Mouse (Mus musculus) midbrain, embryonic 10.5 days (tissue): ENCODE measurements around the gene Yif1b. TPM values are rescaled to one million over a fixed set of nuclear protein-coding genes. Genes with fewer than 3 reads are reported as not detected.

Source experiments
- DNase-seq: peaks from one replicate; pipeline ENCODE4 v3.0.0-alpha.2; 2017; ENCODE audit warnings: low spot score
- H3K27ac ChIP-seq: fragments of 300-500 bp; sonication (generic); replicated peaks from 2 replicates; pipeline ENCODE4 v1.5.1; 2016; ENCODE audit warnings: mild to moderate bottlenecking
- H3K27me3 ChIP-seq: fragments of 300-500 bp; sonication (generic); 2 replicates; pipeline ENCODE4 v1.6.1; 2016; ENCODE audit warnings: low read depth, mild to moderate bottlenecking; ENCODE audit not compliant: poor library complexity, severe bottlenecking
- H3K36me3 ChIP-seq: fragments of 300-500 bp; sonication (generic); 2 replicates; pipeline ENCODE4 v1.6.1; 2016; ENCODE audit warnings: mild to moderate bottlenecking, moderate library complexity
- H3K4me1 ChIP-seq: fragments of 300-500 bp; sonication (generic); 2 replicates; pipeline ENCODE4 v1.6.1; 2016
- H3K4me3 ChIP-seq: fragments of 300-500 bp; sonication (generic); 2 replicates; pipeline ENCODE4 v1.5.1; 2016; ENCODE audit warnings: mild to moderate bottlenecking, moderate library complexity
- H3K9me3 ChIP-seq: fragments of 300-500 bp; sonication (generic); replicated peaks from 2 replicates; pipeline ENCODE4 v1.6.1; 2016; ENCODE audit warnings: mild to moderate bottlenecking
- WGBS: fragments of 180-500 bp; shearing (Covaris S2); methylation state at CpG from one replicate; pipeline ENCODE4 v1.1.7; 2016; 5-methylcytosine and 5-hydroxymethylcytosine counted together
- polyA plus RNA-seq: library from polyadenylated mRNA; unstranded; fragments of >200 nt; fragmentation: Nextera tagmentation; extraction: Ambion mirVana; gene quantifications from 2 replicates; pipeline ENCODE4 v1.2.1, GENCODE M21; 2016

Yif1b gene
- polyA plus RNA-seq, 1 experiment from 2014 or later: 111 TPM

DNA sequence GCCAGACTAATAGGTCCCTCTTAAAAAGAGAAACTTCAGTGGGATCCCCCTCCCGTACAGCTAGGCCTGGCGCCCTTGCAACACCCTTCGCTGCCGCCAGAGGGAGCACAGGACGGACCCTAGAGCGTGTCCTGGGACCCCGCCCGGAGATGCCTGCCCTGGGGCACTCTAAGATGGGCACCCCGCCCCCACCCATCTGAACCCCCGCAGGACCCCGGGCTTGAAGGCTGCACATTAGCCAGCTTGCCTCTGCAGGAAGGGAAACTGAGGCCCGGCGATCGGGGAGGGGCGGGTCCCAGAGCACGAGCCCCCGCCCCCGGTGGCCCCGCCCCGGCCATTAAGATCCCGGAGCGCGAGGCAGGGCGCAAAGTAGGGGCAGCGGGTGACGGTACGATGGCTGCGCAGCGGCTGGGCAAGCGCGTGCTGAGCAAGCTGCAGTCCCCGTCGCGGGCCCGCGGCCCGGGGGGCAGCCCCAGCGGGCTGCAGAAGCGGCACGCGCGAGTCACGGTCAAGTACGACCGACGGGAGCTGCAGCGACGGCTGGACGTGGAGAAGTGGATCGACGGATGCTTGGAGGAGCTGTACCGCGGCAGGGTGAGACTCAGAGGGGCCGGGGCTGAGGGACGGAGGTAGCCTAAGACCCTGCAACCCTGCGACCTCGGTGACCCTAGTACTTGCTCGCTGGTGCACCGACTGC lies 51.0 kb downstream of the Yif1b start, which contains the start of gene Ppp1r14a:
TSS of gene Ppp1r14a (plus strand) at position 367 of the 697 bp plus-strand sequence.
- no peaks in the 10 kb centered on the region for H3K36me3 ChIP-seq
- H3K4me3 ChIP-seq: peak within 1 kb of the TSS; percentile 72
- peaks cover 55% of the 10 kb centered on the region for H3K4me1 ChIP-seq
- 1% methylated on average over 59 of the region's 59 CpGs for WGBS
- peak; percentile 86 for DNase-seq
- H3K27ac ChIP-seq: peak within 1 kb of the TSS; percentile 87
- H3K9me3 ChIP-seq: no peaks in the 10 kb centered on the region
- H3K27me3 ChIP-seq: peaks cover 53% of the 10 kb centered on the region

DNA sequence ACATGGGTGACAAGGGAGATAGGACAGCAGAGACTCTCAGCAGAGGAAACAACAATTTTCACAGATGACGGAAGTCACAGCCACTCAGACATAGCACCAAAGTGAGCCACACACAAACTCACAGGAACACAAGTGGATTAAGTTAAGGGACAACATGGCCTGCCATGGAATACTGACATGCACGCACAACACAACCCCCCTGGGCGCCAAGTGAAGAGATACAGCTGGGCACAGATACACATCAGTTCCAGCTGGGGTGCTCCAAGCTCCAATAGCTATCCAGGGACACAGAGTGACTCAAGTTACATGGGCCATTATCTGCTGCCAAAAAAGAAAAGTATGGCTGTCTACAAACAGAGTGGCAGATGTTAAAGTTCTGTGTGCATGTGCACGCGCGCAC lies 51.7 kb downstream of the Yif1b start:
- no peak for DNase-seq
- Histone ChIP-seq H3K36me3 (no peaks in the 10 kb centered on the region), H3K4me3 (peak overlapping the region; percentile 72), H3K27ac (peak overlapping the region; percentile 85), H3K27me3 (peaks cover 45% of the 10 kb centered on the region), H3K9me3 (no peaks in the 10 kb centered on the region), H3K4me1 (peaks cover 58% of the 10 kb centered on the region)
- WGBS: 86% methylated on average over 6 of the region's 6 CpGs

DNA sequence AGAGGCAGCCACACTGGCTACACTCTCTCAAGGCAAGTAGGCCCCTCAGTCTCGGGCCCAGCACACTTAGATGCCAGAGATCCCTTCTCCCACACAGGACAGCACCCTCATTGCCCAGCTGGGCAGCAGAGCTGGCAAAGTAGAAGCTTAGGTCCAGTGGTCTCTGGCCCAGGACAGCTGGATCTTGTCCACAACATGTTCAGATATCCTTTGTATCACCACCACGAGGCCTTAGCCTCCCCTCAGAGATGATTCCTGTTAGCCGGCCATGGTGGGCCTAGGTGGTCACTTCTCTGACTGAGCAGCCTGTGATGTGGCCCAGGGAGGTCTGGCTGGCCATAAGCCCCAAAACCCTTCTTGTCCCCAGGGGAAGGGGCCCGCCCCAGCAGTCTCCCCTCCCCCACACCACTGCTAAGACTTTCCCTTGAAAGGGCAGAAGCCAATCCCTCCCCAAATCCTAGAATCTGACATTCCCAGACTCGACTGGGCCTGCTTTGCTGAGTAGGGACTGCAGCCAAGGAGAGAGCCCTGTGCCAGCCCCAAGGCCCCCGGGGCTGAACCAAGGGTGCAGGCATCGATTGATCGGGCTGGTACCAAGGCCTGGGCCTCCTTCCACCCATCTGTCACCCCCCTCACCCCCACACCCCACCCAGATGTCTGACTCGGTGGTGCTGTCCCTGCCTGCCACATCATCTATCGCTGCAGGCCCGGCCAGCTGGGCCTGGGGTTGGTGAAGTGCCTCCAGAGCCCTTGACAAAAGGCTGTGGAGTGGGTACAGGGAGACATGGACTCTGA lies 52.8 kb downstream of the Yif1b start:
- H3K36me3 ChIP-seq: no peaks in the 10 kb centered on the region
- peaks cover 39% of the 10 kb centered on the region for H3K27me3 ChIP-seq
- H3K4me3 ChIP-seq: peak overlapping the region; percentile 72
- H3K4me1 ChIP-seq: peaks cover 58% of the 10 kb centered on the region
- H3K9me3 ChIP-seq: no peaks in the 10 kb centered on the region
- WGBS: 43% methylated on average over 11 of the region's 11 CpGs
- DNase-seq: no peak
- H3K27ac ChIP-seq: peak overlapping the region; percentile 87

DNA sequence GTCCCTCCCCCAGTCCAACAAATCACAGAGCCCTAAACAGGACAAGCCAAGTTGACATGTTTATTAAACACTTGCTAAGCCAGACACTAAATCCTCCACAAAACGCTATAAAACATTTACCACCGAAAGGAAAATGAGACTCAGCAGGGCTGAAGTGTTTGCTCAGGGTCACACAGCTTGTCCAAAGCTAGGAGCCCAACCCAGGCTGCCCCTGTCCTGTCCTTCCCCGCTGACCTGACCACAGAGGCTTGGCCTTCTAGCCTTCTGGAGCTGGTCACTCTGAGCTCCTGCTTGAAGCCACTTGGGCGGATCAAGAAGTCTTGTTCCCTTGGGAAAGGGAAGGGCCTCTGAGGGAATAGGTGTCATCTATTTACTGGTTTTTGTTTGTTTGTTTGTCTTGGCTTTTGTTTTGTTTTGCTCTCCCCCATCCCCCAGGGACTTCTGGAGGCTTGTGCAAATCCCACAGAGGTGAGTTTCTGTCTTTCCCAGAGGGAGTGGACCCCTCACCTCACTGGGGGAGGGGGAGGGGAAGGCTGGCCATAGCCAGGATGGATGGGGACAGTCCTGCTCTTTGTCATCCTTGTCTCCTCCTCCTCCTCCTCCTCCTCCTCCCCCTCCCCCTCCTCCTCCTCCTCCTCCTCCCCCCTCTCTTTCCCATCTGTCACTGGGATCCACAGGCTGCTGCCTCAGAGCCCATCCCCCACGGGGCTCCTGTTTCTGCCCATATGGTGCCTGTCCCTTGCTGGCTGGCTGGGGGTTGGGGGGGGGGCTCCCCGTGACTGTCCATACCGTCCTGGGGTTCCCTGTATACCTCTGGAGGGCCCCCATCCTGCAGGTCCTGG lies 53.7 kb downstream of the Yif1b start:
- Histone ChIP-seq H3K4me1 (peaks cover 59% of the 10 kb centered on the region), H3K4me3 (peak overlapping the region; percentile 72), H3K36me3 (no peaks in the 10 kb centered on the region), H3K27me3 (peaks cover 38% of the 10 kb centered on the region), H3K27ac (peak overlapping the region; percentile 87), H3K9me3 (no peaks in the 10 kb centered on the region)
- 21% methylated on average over 7 of the region's 7 CpGs for WGBS
- peak; percentile 68 for DNase-seq

DNA sequence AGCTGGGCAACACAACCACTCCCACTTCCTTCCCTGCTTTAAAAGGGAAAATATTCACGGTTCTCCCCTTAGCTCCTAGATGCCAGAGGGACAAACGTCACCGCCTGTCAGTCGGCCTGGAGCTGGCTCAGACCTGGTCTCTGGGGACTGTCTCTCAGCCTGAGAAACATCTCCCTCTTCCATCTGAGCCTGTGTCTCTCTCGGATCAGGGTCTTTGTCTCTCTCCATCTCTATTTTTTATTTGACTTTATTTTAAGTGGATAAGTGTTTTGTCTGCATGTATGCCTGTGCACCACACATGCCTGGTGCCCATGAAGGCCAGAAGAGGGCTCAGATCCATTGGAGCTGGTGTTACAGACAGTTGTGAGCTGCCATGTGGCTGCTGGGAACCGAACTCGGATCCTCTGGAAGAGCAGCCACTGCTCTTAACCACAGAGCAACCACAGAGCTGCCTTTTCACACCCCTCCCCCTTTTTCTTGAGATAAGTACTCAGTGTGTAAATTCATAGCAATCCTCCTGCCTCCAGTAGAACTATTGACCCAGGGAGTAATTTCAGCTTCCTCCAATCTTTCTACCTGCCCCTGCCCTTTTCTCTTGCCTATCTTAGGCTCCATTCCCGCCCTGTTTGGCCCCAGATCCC lies 54.4 kb downstream of the Yif1b start:
- Histone ChIP-seq H3K36me3 (no peaks in the 10 kb centered on the region), H3K9me3 (no peaks in the 10 kb centered on the region), H3K4me3 (peak overlapping the region; percentile 72), H3K27ac (peak overlapping the region; percentile 87), H3K4me1 (peaks cover 61% of the 10 kb centered on the region), H3K27me3 (peaks cover 31% of the 10 kb centered on the region)
- WGBS: 31% methylated on average over 8 of the region's 8 CpGs
- DNase-seq: no peak

DNA sequence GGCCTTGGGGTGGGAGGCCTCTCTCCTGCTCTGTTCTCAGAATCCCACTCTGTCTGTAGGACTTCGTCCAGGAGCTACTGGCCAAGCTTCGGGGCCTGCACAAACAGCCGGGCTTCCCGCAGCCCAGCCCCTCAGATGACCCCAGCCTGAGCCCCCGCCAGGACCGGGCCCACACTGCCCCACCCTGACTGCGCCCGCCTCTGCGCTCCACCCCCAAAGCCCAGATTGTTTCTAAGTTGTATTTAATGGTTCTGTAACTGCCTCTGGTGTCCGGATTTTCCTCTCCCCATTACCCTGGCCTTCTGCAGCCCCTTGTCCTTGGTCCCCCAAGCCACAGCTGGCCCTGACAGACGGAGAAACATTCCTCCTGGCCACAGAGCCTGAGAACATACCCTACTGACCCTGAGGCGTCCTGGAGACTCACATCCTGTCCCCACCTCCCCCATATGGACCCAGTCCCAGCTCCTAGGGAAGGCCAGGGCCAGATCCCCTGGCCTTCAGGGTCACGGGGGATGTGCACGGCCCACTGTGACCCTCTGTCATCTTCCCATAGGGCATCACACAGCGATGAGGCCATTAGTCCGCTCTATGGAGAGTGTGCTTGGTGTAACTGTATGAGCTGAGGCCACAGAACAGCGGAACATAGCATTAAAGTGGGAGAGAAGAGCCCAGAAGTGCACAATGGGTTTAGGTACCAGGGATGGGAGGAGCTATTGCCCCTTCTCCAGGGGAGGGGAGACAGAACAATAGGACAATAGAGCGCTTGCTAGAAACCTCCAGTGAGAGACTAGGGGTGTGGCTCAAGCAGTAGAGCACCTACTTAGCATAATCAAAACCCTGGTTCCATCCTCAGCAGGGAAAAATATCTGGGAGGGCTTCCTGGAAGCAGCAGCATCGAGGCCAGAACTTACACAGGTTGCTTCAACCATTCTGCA lies 55.3 kb downstream of the Yif1b start:
- peak; percentile 44 for DNase-seq
- WGBS: 21% methylated on average over 19 of the region's 19 CpGs

DNA sequence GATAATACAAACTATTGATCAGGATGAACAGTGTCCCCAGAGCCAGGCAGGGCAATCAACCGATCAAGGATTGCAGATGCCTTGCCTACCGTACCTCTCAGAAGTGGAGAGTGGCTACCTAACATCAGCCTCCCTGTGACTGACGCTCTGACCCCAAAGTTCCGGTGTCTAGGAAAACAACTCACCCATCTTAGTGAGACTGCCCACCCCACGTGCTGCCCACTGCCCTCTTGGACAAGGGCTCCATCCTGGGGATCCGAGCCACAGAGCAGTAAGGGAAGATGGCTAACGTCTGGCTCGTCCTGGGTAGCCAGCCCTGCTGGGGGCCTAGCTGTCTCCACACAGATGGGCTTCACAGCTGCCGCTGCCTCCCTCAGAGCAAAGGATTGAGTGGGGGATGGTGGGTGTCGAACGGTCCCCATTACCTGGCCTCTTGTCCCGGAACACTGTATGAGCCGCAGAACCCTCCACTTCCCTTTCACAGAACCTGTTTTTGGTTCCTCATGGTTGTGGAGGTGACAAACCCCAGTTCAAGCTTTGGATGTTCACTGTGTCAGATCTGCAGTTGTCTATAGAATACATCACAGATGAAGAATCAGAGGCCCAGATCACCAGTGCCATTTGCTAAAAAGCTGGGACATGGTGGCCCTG lies 56.1 kb downstream of the Yif1b start:
- no peak overlapping the region for H3K4me3 ChIP-seq
- H3K27me3 ChIP-seq: peaks cover 19% of the 10 kb centered on the region
- peak overlapping the region; percentile 87 for H3K27ac ChIP-seq
- WGBS: 65% methylated on average over 13 of the region's 13 CpGs
- no peaks in the 10 kb centered on the region for H3K36me3 ChIP-seq
- DNase-seq: no peak
- peaks cover 54% of the 10 kb centered on the region for H3K4me1 ChIP-seq
- no peaks in the 10 kb centered on the region for H3K9me3 ChIP-seq

More for the DNA sequence above, 55.3 kb downstream of the Yif1b start:
- Histone ChIP-seq H3K27ac (peak overlapping the region; percentile 87), H3K36me3 (no peaks in the 10 kb centered on the region), H3K4me1 (peaks cover 61% of the 10 kb centered on the region), H3K4me3 (peak overlapping the region; percentile 72), H3K9me3 (no peaks in the 10 kb centered on the region), H3K27me3 (peaks cover 22% of the 10 kb centered on the region)

DNA sequence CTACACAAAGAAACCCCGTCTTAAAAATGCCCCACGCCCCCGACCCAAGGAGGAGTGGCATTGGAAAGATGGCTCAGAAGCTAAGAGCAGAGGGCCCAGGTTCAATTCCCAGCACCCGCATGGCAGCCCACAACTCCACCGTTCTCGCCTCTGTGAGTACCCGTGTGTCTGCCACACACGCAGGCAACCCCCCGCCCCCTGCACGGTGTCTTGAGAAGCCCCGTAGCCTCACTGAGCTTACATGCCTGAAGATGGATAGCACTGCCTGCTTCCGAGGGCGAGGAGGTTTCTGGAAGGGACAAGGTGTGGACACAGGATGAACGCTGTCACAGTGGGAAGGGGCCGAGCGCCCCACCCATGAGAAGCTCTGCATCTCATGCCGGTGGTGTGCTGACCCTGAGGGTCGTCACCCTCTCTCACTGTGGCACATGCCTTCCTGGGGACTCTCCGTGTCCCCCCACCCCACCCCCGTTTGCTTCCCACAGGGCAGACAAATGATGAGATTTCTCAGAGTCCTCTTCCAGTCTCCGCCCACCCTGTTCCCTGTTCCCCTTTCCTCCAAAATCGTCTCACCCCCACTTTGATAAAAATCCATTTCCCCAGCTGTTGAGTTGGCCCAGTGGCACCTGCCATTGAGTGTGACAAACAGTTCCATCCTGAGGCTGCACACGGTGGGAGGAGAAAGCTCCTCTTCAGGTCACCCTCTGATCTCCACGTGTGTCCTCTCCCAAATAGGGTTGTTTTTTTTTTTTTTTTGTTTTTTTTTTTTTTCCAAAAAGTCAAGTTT lies 57.9 kb downstream of the Yif1b start:
- WGBS: 84% methylated on average over 24 of the region's 24 CpGs
- H3K9me3 ChIP-seq: no peaks in the 10 kb centered on the region
- peaks cover under 1% of the 10 kb centered on the region for H3K27me3 ChIP-seq

DNA sequence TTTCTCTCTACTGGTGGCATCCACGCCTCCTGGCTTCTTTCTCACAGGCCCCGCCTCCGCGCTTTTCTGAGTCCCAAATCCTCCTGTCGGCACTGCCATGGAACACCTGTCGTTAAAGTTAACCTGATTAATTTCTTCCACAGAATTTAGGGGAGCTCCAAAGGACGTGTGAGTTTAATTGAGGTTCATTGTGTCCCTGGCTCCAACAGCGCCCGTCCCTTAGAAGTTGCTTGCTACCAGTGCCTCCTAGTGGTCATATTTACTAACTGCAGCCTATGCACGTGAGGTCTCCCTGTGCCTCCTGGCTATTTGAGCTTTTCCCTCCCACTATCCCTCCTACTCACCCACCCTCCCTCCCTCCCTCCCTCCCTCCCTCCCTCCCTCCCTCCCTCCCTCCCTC lies 58.9 kb downstream of the Yif1b start:
- Histone ChIP-seq H3K27me3 (no peaks in the 10 kb centered on the region), H3K4me1 (peaks cover 34% of the 10 kb centered on the region), H3K9me3 (no peaks in the 10 kb centered on the region), H3K36me3 (no peaks in the 10 kb centered on the region), H3K4me3 (no peak overlapping the region), H3K27ac (no peak overlapping the region)
- DNase-seq: peak; percentile 70
- WGBS: 13% methylated on average over 10 of the region's 10 CpGs

More for the DNA sequence above, 57.9 kb downstream of the Yif1b start:
- Histone ChIP-seq H3K27ac (no peak overlapping the region), H3K4me1 (peaks cover 41% of the 10 kb centered on the region), H3K36me3 (no peaks in the 10 kb centered on the region), H3K4me3 (no peak overlapping the region)
- DNase-seq: peak; percentile 11
